Mouse (Mus musculus): ENCODE measurements around the gene Ywhae.

- TF ChIP-seq TAL1 (conservative IDR thresholded peaks at IDR 0.05; ENCODE audit: low read depth, low read length) = no peak
- no peak for TF ChIP-seq CTCF (IDR thresholded peaks at IDR 0.05; ENCODE audit: low read depth, low read length)
- TF ChIP-seq POLR2AphosphoS5 (IDR thresholded peaks at IDR 0.05; ENCODE audit: insufficient replicate concordance, low read depth, low read length) = no peak
- TF ChIP-seq GATA1 (IDR thresholded peaks at IDR 0.05; ENCODE audit: borderline replicate concordance, low read length) = no peak
- TF ChIP-seq GATA2 (IDR thresholded peaks at IDR 0.05; ENCODE audit: borderline replicate concordance, low read depth, low read length) = no peak
These were observed 41.6 kb upstream of the Ywhae start for GRCm38 (mm10) chr11:75691047-75691446.

All from G1E (cell line).